Mouse (Mus musculus): ENCODE data around the gene Eif2b3.

DNA sequence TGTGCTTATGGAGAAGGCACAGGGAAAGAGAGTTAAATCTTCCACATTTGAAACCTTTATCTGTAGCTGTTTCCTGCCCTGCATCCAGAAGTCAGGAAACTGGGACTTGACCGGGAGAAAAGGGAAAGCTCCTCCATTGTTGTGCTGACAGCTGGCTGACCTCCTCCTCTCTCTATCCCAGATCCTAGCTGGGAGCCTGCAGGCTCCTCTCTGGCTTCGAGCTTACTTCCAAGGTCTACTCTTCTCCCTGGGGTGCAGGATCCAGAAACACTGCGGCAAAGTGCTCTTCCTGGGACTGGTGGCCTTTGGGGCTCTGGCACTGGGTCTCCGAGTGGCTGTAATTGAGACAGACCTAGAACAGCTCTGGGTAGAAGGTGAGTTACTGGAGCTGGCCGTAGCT lies 77.5 kb downstream of the Eif2b3 start:
- TF ChIP-seq SMC3 (IDR thresholded peaks at IDR 0.05; ENCODE audit: low read depth, low read length) (no peak), GABPA (IDR thresholded peaks at IDR 0.05; ENCODE audit: insufficient replicate concordance, low read depth, low read length) (no peak), CTCF (conservative IDR thresholded peaks at IDR 0.05 in 1 of 2, IDR thresholded peaks at IDR 0.05 in 1 of 2; ENCODE audit: low read depth in 2 of 2, low read length in 2 of 2) (no peak), EP300 (IDR thresholded peaks at IDR 0.05; ENCODE audit: low read length) (no peak), TCF12 (IDR thresholded peaks at IDR 0.05; ENCODE audit: low read depth, low read length) (no peak), POLR2AphosphoS2 (IDR thresholded peaks at IDR 0.05; ENCODE audit: low read depth, low read length) (no peak), MAZ (IDR thresholded peaks at IDR 0.05; ENCODE audit: low read depth, low read length) (no peak), POLR2A (IDR thresholded peaks at IDR 0.05; ENCODE audit: low read depth, low read length) (no peak), MAFK (IDR thresholded peaks at IDR 0.05; ENCODE audit: insufficient replicate concordance, low read length) (no peak), E2F4 (IDR thresholded peaks at IDR 0.05; ENCODE audit: insufficient replicate concordance, low read depth, low read length) (no peak), BHLHE40 (IDR thresholded peaks at IDR 0.05; ENCODE audit: low read depth, low read length) (no peak), USF2 (conservative IDR thresholded peaks at IDR 0.05; ENCODE audit: low read depth, low read length) (no peak), ZKSCAN1 (IDR thresholded peaks at IDR 0.05; ENCODE audit: borderline replicate concordance, low read depth, low read length) (no peak), JUND (conservative IDR thresholded peaks at IDR 0.05; ENCODE audit: low read depth, low read length) (no peak)
